Mouse (Mus musculus) ES-Bruce4 (cell line): ENCODE data around the gene Cacna1d. TPM values are rescaled to one million over a fixed set of nuclear protein-coding genes. Genes with fewer than 3 reads are reported as not detected.

Experiments used
- H3K27ac ChIP-seq: 2 replicates; pipeline ENCODE4 v1.5.1; 2012; ENCODE audit warnings: low read length, inconsistent platforms; ENCODE audit not compliant: insufficient read depth
- H3K27me3 ChIP-seq: 2 replicates; pipeline ENCODE4 v1.6.1; 2012; ENCODE audit warnings: mild to moderate bottlenecking, low read length, inconsistent platforms; ENCODE audit not compliant: control insufficient read depth, poor library complexity, insufficient read depth, severe bottlenecking
- H3K36me3 ChIP-seq: 2 replicates; pipeline ENCODE4 v1.6.1; 2012; ENCODE audit warnings: inconsistent platforms, mild to moderate bottlenecking, low read length, moderate library complexity; ENCODE audit not compliant: control insufficient read depth, poor library complexity, insufficient read depth, severe bottlenecking
- H3K4me1 ChIP-seq: one replicate; pipeline ENCODE4 v1.8.1; 2011; ENCODE audit warnings: low read length; ENCODE audit not compliant: control insufficient read depth, insufficient read depth
- H3K4me3 ChIP-seq: 2 replicates; pipeline ENCODE4 v1.5.1; 2011; ENCODE audit warnings: low read depth, mild to moderate bottlenecking, low read length
- H3K9ac ChIP-seq: 2 replicates; pipeline ENCODE4 v1.6.1; 2012; ENCODE audit warnings: low read depth, mild to moderate bottlenecking, inconsistent platforms; ENCODE audit not compliant: poor library complexity, severe bottlenecking
- H3K9me3 ChIP-seq: replicated peaks from 2 replicates; pipeline ENCODE4 v1.6.1; 2012; ENCODE audit warnings: mild to moderate bottlenecking, low read length, inconsistent platforms; ENCODE audit not compliant: control insufficient read depth, poor library complexity, insufficient read depth, severe bottlenecking
- CTCF ChIP-seq: IDR thresholded peaks from one replicate; pipeline ENCODE4 v1.8.1; 2011; ENCODE audit warnings: low read depth, low read length
- EP300 ChIP-seq: IDR thresholded peaks from 2 replicates; pipeline ENCODE4 v1.6.1; 2011; ENCODE audit warnings: low read depth, low read length; ENCODE audit not compliant: insufficient read depth
- POLR2A ChIP-seq: IDR thresholded peaks from one replicate; pipeline ENCODE4 v1.8.1; 2011; ENCODE audit warnings: low read length; ENCODE audit not compliant: insufficient read depth
- polyA plus RNA-seq: library from polyadenylated mRNA; stranded (reverse); fragments of >200 nt; gene quantifications from 2 replicates; pipeline ENCODE4 v1.2.4, GENCODE M21; 2011; ENCODE audit warnings: low read depth; ENCODE audit not compliant: missing spikeins, insufficient read depth, insufficient read length

Gene Cacna1d
- polyA plus RNA-seq, 1 experiment = 0.24 TPM

- H3K9me3 ChIP-seq = no peaks in the 10 kb centered on the region
- no peak overlapping the region for H3K4me3 ChIP-seq
- TF ChIP-seq POLR2A (no peak), CTCF (no peak), EP300 (no peak)
- H3K36me3 ChIP-seq = peaks cover 5% of the 10 kb centered on the region; the same call in 1 of the 2 replicates
- peaks cover 3% of the 10 kb centered on the region for H3K4me1 ChIP-seq
- 0 out of 2 replicates have a peak overlapping the region, but pooled peaks have one; percentile 22 for H3K9ac ChIP-seq
- H3K27ac ChIP-seq = peak overlapping the region; percentile 82
- H3K27me3 ChIP-seq = no peaks in the 10 kb centered on the region
Measured at GRCm38 (mm10) chr14:30528961-30529360, 37.7 kb upstream of the Cacna1d start.

- peaks cover 3% of the 10 kb centered on the region for H3K4me1 ChIP-seq
- H3K27me3 ChIP-seq = no peaks in the 10 kb centered on the region
- TF ChIP-seq POLR2A = no peak
- TF ChIP-seq EP300 = no peak
- TF ChIP-seq CTCF = no peak
- H3K4me3 ChIP-seq = no peak overlapping the region
- no peak overlapping the region for H3K27ac ChIP-seq
- peaks cover 10% of the 10 kb centered on the region for H3K36me3 ChIP-seq
- H3K9me3 ChIP-seq = no peaks in the 10 kb centered on the region
- H3K9ac ChIP-seq = no peak overlapping the region
Measured at GRCm38 (mm10) chr14:30528392-30528791, 37.1 kb upstream of the Cacna1d start.

- Histone ChIP-seq H3K36me3 (peaks cover 29% of the 10 kb centered on the region), H3K9me3 (no peaks in the 10 kb centered on the region), H3K27ac (no peak overlapping the region), H3K4me1 (no peaks in the 10 kb centered on the region), H3K9ac (no peak overlapping the region), H3K27me3 (no peaks in the 10 kb centered on the region), H3K4me3 (no peak overlapping the region)
- no peak for TF ChIP-seq CTCF
- no peak for TF ChIP-seq POLR2A
- TF ChIP-seq EP300 = no peak
Measured at GRCm38 (mm10) chr14:30523356-30523755, 32.1 kb upstream of the Cacna1d start.

DNA sequence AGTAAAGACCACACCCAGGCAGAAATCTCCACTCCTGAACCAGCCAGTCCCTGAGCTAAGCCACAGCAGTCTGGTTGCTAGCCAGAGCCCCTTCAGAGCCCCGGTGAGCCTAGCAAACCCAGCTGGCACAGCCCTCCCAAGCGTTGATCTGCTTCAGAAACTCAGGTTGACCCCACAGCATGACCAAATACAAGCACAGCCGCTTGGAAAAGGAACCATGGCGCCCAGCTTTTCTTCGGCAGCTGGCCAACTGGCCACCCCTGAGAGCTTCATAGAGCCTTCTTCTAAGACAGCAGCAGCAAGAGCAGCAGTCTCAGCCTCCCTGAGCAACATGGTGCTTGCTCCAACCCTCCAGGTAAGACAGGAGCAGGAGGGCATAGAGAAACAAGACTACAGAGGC is 28.1 kb upstream of the Cacna1d start:
- TF ChIP-seq POLR2A (no peak), CTCF (no peak), EP300 (no peak)
- no peaks in the 10 kb centered on the region for H3K4me1 ChIP-seq
- no peak overlapping the region for H3K4me3 ChIP-seq
- no peak overlapping the region for H3K9ac ChIP-seq
- H3K9me3 ChIP-seq = no peaks in the 10 kb centered on the region
- peaks cover 27% of the 10 kb centered on the region for H3K36me3 ChIP-seq
- H3K27me3 ChIP-seq = no peaks in the 10 kb centered on the region
- no peak overlapping the region for H3K27ac ChIP-seq

DNA sequence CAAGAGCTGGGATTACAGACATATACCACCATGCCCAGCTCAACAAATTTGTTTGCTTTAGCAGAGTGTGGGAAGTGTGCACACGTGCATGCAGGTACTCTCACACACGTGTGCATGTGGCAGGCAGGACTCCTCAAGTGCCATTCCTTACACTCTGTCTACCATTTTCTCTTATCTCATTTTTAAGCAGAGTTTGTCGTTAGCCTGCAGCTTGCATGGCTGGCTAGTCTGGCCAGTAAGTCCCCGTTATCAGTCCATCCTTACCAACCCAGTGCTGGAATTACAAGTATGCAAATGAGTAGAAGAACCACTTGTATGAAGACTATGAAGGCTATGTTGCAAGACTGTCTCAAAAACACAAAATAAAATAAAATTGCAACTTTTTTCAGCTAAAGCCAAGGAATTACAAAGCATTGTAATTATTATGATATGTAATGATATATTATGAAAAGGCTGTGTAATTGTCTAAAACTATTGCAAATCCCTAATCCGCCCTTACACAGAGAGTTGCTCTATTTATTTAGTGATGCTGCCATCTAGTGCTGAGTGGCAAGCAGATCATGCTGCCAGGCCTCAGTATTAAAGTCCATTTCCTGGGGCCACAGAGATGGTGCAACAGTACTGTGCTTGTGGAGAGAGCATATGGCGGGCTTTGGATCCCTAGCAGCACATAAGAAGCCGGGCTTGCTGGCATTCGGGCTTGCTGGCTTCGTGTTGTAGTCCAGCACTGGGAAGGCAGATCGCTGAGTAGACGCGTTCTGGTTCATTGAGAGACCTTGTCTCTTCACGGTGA is 24.9 kb upstream of the Cacna1d start:
- Histone ChIP-seq H3K9ac (no peak overlapping the region), H3K4me1 (no peaks in the 10 kb centered on the region), H3K4me3 (no peak overlapping the region), H3K27me3 (no peaks in the 10 kb centered on the region), H3K27ac (no peak overlapping the region), H3K36me3 (peaks cover 13% of the 10 kb centered on the region), H3K9me3 (no peaks in the 10 kb centered on the region)
- no peak for TF ChIP-seq POLR2A
- TF ChIP-seq EP300 = no peak
- peak; percentile 12 for TF ChIP-seq CTCF

GRCm38 (mm10) chr14:30512896-30513295 is 21.6 kb upstream of the Cacna1d start:
- H3K4me3 ChIP-seq = no peak overlapping the region
- H3K36me3 ChIP-seq = peaks cover 16% of the 10 kb centered on the region
- no peak overlapping the region for H3K27ac ChIP-seq
- no peaks in the 10 kb centered on the region for H3K27me3 ChIP-seq
- no peak overlapping the region for H3K9ac ChIP-seq
- no peaks in the 10 kb centered on the region for H3K9me3 ChIP-seq
- no peaks in the 10 kb centered on the region for H3K4me1 ChIP-seq
- TF ChIP-seq CTCF (no peak), POLR2A (no peak), EP300 (no peak)
